Mouse (Mus musculus) embryonic facial prominence, embryonic 11.5 days (tissue): Measurements from ENCODE around the gene Asic1. TPM values are rescaled to one million over a fixed set of nuclear protein-coding genes. Genes with fewer than 3 reads are reported as not detected.

Experiments
- ATAC-seq: fragments of 200-750 bp; cut with Nextera tagmentation; replicated peaks from 2 replicates; pipeline ENCODE4 v1.8.0; 2017; ENCODE audit warnings: low read depth; ENCODE audit not compliant: insufficient number of reproducible peaks, low FRiP score, low TSS enrichment
- DNase-seq: peaks from one replicate; pipeline ENCODE4 v3.0.0-alpha.2; 2015; ENCODE audit warnings: low spot score
- H3K27ac ChIP-seq: fragments of 300-500 bp; sonication (generic); replicated peaks from 2 replicates; pipeline ENCODE4 v1.5.1; 2014; ENCODE audit warnings: mild to moderate bottlenecking, low read depth, low read length, control low read depth
- H3K27me3 ChIP-seq: fragments of 300-500 bp; sonication (generic); 2 replicates; pipeline ENCODE4 v1.6.1; 2014; ENCODE audit warnings: mild to moderate bottlenecking, low read length, moderate library complexity, mixed read lengths; ENCODE audit not compliant: control insufficient read depth, insufficient read depth
- H3K36me3 ChIP-seq: fragments of 300-500 bp; sonication (generic); replicated peaks from 2 replicates; pipeline ENCODE4 v1.6.1; 2014; ENCODE audit warnings: low read depth, mild to moderate bottlenecking, low read length, moderate library complexity, mixed read lengths; ENCODE audit not compliant: control insufficient read depth, insufficient read depth
- H3K4me1 ChIP-seq: fragments of 300-500 bp; sonication (generic); 2 replicates; pipeline ENCODE4 v1.6.1; 2014; ENCODE audit warnings: low read length, mixed read lengths; ENCODE audit not compliant: control insufficient read depth, insufficient read depth
- H3K4me2 ChIP-seq: fragments of 300-500 bp; sonication (generic); 2 replicates; pipeline ENCODE4 v1.6.1; 2014; ENCODE audit warnings: low read depth, mild to moderate bottlenecking, control low read depth, low read length, moderate library complexity
- H3K4me3 ChIP-seq: fragments of 300-500 bp; sonication (generic); 2 replicates; pipeline ENCODE4 v1.5.1; 2014; ENCODE audit warnings: low read depth, low read length, control low read depth
- H3K9ac ChIP-seq: fragments of 300-500 bp; sonication (generic); replicated peaks from 2 replicates; pipeline ENCODE4 v1.6.1; 2014; ENCODE audit warnings: mild to moderate bottlenecking, control low read depth, low read length
- H3K9me3 ChIP-seq: fragments of 300-500 bp; sonication (generic); replicated peaks from 2 replicates; pipeline ENCODE4 v1.6.1; 2016; ENCODE audit warnings: mild to moderate bottlenecking, low read length, inconsistent platforms, mixed read lengths; ENCODE audit not compliant: control insufficient read depth
- WGBS: fragments of 180-500 bp; shearing (Covaris S2); extraction: QIAGEN DNeasy Blood & Tissue Kit; methylation state at CpG from one replicate; pipeline ENCODE4 v1.1.7; 2014; 5-methylcytosine and 5-hydroxymethylcytosine counted together
- polyA plus RNA-seq: library from polyadenylated mRNA; unstranded; fragments of >200 nt; fragmentation: Nextera tagmentation; extraction: Ambion mirVana; gene quantifications from 2 replicates; pipeline ENCODE4 v1.2.1, GENCODE M21; 2014

The Asic1 gene
- polyA plus RNA-seq, 1 experiment from 2014 or later = 2.6 TPM

GRCm38 (mm10) chr15:99704881-99705280, 34.7 kb downstream of the Asic1 start:
- no peak overlapping the region for H3K4me3 ChIP-seq
- H3K27ac ChIP-seq = no peak overlapping the region
- H3K4me1 ChIP-seq = no peaks in the 10 kb centered on the region; the same call in none of the 2 replicates
- DNase-seq (no peak), ATAC-seq (no peak)
- peak overlapping the region; percentile 23; the same call in 1 of the 2 replicates for H3K4me2 ChIP-seq
- 43% methylated on average over 7 of the region's 7 CpGs for WGBS
- no peak overlapping the region for H3K9ac ChIP-seq
- no peaks in the 10 kb centered on the region for H3K9me3 ChIP-seq
- no peaks in the 10 kb centered on the region for H3K27me3 ChIP-seq
- peaks cover 21% of the 10 kb centered on the region for H3K36me3 ChIP-seq

GRCm38 (mm10) chr15:99705440-99706048, 35.4 kb downstream of the Asic1 start, which contains the start of gene Gm17349:
Gene Gm17349 (minus strand): TSS chr15:99705490.
- no peak within 1 kb of the TSS for H3K4me3 ChIP-seq
- no peak for ATAC-seq
- no peaks in the 10 kb centered on the region for H3K27me3 ChIP-seq
- H3K9ac ChIP-seq = peak within 1 kb of the TSS; percentile 34
- H3K4me2 ChIP-seq = peak within 1 kb of the TSS; percentile 29
- H3K9me3 ChIP-seq = no peaks in the 10 kb centered on the region
- H3K4me1 ChIP-seq = no peaks in the 10 kb centered on the region; the same call in none of the 2 replicates
- peak; percentile 74 for DNase-seq
- 68% methylated on average over 11 of the region's 11 CpGs for WGBS
- H3K27ac ChIP-seq = peak within 1 kb of the TSS; percentile 20; the same call in 1 of the 2 replicates
- H3K36me3 ChIP-seq = peaks cover 24% of the 10 kb centered on the region

DNA sequence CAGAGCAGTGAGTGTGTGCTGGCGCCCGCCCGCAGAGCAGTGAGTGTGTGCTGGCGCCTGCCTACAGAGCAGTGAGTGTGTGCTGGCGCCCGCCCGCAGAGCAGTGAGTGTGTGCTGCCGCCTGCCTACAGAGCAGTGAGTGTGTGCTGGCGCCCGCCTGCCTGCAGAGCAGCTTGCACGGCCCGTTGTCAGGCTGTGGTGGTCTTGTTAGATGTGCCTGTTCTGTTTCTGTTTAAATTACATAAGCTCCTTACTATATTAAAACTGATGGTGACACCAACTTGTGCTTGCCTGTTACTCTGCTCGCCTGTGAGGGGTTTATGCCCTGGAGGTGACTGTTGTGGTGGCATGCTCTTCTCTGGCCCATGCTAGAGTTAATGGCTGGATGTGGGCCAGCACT, 38.0 kb downstream of the Asic1 start:
- H3K4me2 ChIP-seq = no peak overlapping the region
- H3K9me3 ChIP-seq = no peaks in the 10 kb centered on the region
- DNase-seq (no peak), ATAC-seq (no peak)
- 95% methylated on average over 13 of the region's 13 CpGs for whole genome bisulfite sequencing
- no peak overlapping the region for H3K4me3 ChIP-seq
- H3K36me3 ChIP-seq = peaks cover 36% of the 10 kb centered on the region
- H3K9ac ChIP-seq = no peak overlapping the region
- no peaks in the 10 kb centered on the region for H3K27me3 ChIP-seq
- no peaks in the 10 kb centered on the region; the same call in none of the 2 replicates for H3K4me1 ChIP-seq
- no peak overlapping the region for H3K27ac ChIP-seq

DNA sequence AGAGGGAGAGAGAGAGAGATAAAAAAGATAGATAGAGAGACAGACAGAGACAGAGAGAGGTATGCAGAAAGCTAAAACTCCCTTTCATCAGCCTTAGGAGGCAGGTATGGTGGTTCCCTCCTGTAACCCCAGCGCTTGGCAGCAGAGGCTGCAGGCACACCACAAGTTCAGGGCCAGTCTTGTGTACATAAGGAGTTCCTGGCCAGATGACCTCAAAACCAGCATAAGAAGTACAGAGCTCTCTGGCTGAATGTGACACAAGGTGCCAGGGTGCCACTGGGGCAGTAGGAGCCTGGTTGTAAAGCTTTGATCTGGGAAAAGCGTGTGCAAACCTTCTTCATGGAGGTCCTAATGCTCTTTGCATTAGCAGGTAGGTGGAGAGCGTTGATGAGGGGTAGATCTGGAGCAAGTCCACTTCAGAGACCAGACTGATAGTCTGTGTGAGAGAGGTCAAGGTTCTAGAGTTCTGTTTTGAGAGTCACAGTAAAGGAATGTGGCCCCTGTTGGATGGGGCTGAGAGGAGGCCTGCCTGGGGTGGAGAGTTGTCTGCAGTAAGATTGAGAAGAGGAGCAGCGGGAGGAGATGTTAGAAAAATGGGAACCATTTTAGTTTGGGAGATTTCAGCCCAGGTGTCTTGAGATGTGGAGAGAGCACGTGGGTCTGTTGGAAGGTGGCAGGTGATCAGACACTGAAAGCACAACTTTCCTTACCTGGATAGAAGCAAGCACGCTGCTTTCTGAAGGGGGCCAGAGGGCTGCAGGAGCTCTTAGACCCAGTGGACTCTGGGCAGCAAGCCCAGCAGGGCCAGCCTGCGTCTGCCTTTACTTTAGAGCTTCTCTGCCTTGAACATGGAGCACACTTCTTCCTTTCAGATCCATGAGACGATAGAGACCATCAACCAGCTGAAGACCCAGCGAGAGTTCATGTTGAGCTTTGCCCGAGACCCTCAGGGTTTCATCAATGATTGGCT, 40.3 kb downstream of the Asic1 start:
- no peak overlapping the region for H3K27ac ChIP-seq

DNA sequence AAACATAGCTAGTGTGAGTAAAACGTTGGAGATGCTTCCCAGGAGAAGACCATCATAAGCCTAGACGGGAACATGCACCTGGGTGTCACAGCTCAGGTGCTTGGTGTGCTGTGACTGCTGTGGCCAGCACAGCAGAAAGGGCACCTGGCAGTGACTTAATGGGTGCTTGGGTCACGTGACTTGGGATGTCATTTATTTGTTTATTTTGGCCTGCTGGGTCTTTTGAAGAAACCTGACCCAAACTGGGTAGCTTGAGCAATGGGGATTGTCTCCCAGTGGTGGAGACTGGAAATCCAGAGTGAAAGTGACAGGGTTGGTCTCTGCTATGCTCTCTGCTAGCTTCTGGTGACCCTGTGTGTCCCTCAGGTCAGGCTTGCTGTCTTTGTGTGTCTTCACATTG, 41.3 kb downstream of the Asic1 start:
- Histone ChIP-seq H3K4me3 (no peak overlapping the region), H3K4me1 (no peaks in the 10 kb centered on the region), H3K36me3 (peaks cover 24% of the 10 kb centered on the region), H3K27ac (no peak overlapping the region), H3K9me3 (no peaks in the 10 kb centered on the region), H3K9ac (no peak overlapping the region), H3K27me3 (no peaks in the 10 kb centered on the region), H3K4me2 (no peak overlapping the region)
- DNase-seq = no peak
- ATAC-seq = no peak
- 75% methylated on average over 3 of the region's 3 CpGs for WGBS

More for the DNA sequence above, 40.3 kb downstream of the Asic1 start:
- H3K27me3 ChIP-seq = no peaks in the 10 kb centered on the region
- no peak overlapping the region for H3K9ac ChIP-seq
- 91% methylated on average over 10 of the region's 10 CpGs for WGBS
- ATAC-seq (no peak), DNase-seq (no peak)
- H3K4me2 ChIP-seq = no peak overlapping the region
- H3K4me3 ChIP-seq = no peak overlapping the region
- H3K9me3 ChIP-seq = no peaks in the 10 kb centered on the region
- peaks cover 32% of the 10 kb centered on the region for H3K36me3 ChIP-seq
- no peaks in the 10 kb centered on the region for H3K4me1 ChIP-seq

- Histone ChIP-seq H3K4me2 (no peak overlapping the region), H3K27ac (no peak overlapping the region), H3K9me3 (no peaks in the 10 kb centered on the region), H3K36me3 (peaks cover 22% of the 10 kb centered on the region), H3K4me1 (no peaks in the 10 kb centered on the region), H3K9ac (no peak overlapping the region), H3K4me3 (no peak overlapping the region), H3K27me3 (no peaks in the 10 kb centered on the region)
- WGBS = 52% methylated on average over 13 of the region's 13 CpGs
- no peak for DNase-seq
- ATAC-seq = no peak
These were observed 42.7 kb downstream of the Asic1 start for GRCm38 (mm10) chr15:99712666-99713559.

GRCm38 (mm10) chr15:99713569-99713968, 43.4 kb downstream of the Asic1 start:
- Histone ChIP-seq H3K27me3 (no peaks in the 10 kb centered on the region), H3K4me2 (no peak overlapping the region), H3K27ac (no peak overlapping the region), H3K4me3 (no peak overlapping the region), H3K36me3 (peaks cover 18% of the 10 kb centered on the region), H3K4me1 (no peaks in the 10 kb centered on the region), H3K9me3 (no peaks in the 10 kb centered on the region), H3K9ac (no peak overlapping the region)
- WGBS = 77% methylated on average over 3 of the region's 3 CpGs
- no peak for ATAC-seq
- DNase-seq = no peak
